Mouse (Mus musculus) lung, embryonic 16.5 days (tissue): ENCODE measurements around the gene Gm44965. TPM values are rescaled to one million over a fixed set of nuclear protein-coding genes. Genes with fewer than 3 reads are reported as not detected.
A peak's percentile ranks its signal among the peaks of the same experiment; 100 is the strongest.

Experiments
- ATAC-seq: fragments of 200-750 bp; cut with Nextera tagmentation; 2 replicates; pipeline ENCODE4 v1.8.0; 2017; ENCODE audit warnings: low read depth, mild to moderate bottlenecking, moderate library complexity
- H3K27ac ChIP-seq: fragments of 300-500 bp; sonication (generic); 2 replicates; pipeline ENCODE4 v1.5.1; 2014; ENCODE audit warnings: mild to moderate bottlenecking, control low read depth, low read length
- H3K27me3 ChIP-seq: fragments of 300-500 bp; sonication (generic); 2 replicates; pipeline ENCODE4 v1.6.1; 2014; ENCODE audit warnings: low read depth, low read length, mixed read lengths; ENCODE audit not compliant: control insufficient read depth, insufficient read depth
- H3K36me3 ChIP-seq: fragments of 300-500 bp; sonication (generic); 2 replicates; pipeline ENCODE4 v1.6.1; 2014; ENCODE audit warnings: low read length; ENCODE audit not compliant: control insufficient read depth, insufficient read depth
- H3K4me1 ChIP-seq: fragments of 300-500 bp; sonication (generic); replicated peaks from 2 replicates; pipeline ENCODE4 v1.6.1; 2014; ENCODE audit warnings: low read length, mixed read lengths; ENCODE audit not compliant: control insufficient read depth, insufficient read depth
- H3K4me2 ChIP-seq: fragments of 300-500 bp; sonication (generic); 2 replicates; pipeline ENCODE4 v1.6.1; 2014; ENCODE audit warnings: low read depth, low read length, control low read depth
- H3K4me3 ChIP-seq: fragments of 300-500 bp; sonication (generic); 2 replicates; pipeline ENCODE4 v1.5.1; 2014; ENCODE audit warnings: mild to moderate bottlenecking, low read length, control low read depth
- H3K9ac ChIP-seq: fragments of 300-500 bp; sonication (generic); 2 replicates; pipeline ENCODE4 v1.6.1; 2014; ENCODE audit warnings: low read length, control low read depth
- H3K9me3 ChIP-seq: fragments of 300-500 bp; sonication (generic); 2 replicates; pipeline ENCODE4 v1.6.1; 2016; ENCODE audit warnings: low read length; ENCODE audit not compliant: control insufficient read depth
- WGBS: fragments of 180-500 bp; shearing (Covaris S2); extraction: QIAGEN DNeasy Blood & Tissue Kit; methylation state at CpG from one replicate; pipeline ENCODE4 v1.1.7; 2014; 5-methylcytosine and 5-hydroxymethylcytosine counted together
- polyA plus RNA-seq: library from polyadenylated mRNA; unstranded; fragments of >200 nt; fragmentation: Nextera tagmentation; extraction: Ambion mirVana; gene quantifications from 2 replicates; pipeline ENCODE4 v1.2.1, GENCODE M21; 2015

Gm44965 gene
- polyA plus RNA-seq, 1 experiment from 2014 or later: not detected

DNA sequence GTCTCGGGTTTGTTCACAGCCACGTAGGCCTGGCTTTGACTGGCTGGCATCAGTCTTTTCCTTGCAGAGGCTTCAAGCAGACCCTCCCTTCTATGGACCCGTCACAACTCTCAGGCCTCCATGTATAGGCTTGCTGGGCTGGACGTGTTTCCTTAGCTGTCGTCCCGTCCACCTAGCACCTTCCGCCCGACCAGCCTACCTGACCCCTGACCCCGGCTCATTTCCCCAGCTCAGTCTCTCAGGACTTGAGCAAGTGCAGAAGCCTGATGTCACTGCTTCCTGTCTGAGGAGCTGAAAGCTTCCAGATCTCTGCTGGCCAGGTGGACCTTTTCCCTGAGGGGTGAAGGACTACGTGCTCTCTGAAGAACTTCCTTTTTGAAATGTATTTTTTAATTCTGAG is 20.5 kb upstream of the Gm44965 start:
- no peak overlapping the region; the same call in 1 of the 2 replicates for H3K9ac ChIP-seq
- peaks cover 20% of the 10 kb centered on the region for H3K4me1 ChIP-seq
- H3K4me3 ChIP-seq: no peak overlapping the region
- no peaks in the 10 kb centered on the region for H3K27me3 ChIP-seq
- H3K36me3 ChIP-seq: no peaks in the 10 kb centered on the region
- no peak overlapping the region for H3K4me2 ChIP-seq
- no peaks in the 10 kb centered on the region; the same call in 1 of the 2 replicates for H3K9me3 ChIP-seq
- 42% methylated on average over 10 of the region's 10 CpGs for WGBS
- H3K27ac ChIP-seq: peak overlapping the region; percentile 64
- no peak for ATAC-seq

DNA sequence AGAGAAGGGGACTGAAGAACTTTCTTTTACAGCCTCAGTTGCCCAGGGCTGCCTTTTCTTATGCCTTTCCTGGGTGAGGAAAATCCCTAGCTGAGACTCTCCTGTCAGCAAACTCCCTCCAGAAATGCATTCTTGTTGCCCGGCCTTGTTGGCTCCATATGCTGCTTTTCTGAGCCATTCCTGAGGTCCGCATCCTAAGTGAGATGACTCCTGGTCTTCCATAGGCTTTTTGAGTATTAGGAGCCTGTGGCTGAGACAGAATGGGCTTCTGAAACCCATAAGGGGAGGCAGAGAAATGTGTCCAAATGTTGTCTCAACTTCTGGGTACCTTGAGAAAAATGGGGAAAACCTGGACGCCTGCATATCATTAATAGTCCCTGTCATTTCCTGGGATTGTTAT is 19.8 kb upstream of the Gm44965 start:
- Histone ChIP-seq H3K27me3 (no peaks in the 10 kb centered on the region), H3K9me3 (no peaks in the 10 kb centered on the region; the same call in 1 of the 2 replicates), H3K27ac (no peak overlapping the region), H3K4me1 (peaks cover 17% of the 10 kb centered on the region; the same call in 1 of the 2 replicates), H3K9ac (no peak overlapping the region), H3K36me3 (no peaks in the 10 kb centered on the region), H3K4me3 (no peak overlapping the region), H3K4me2 (no peak overlapping the region)
- WGBS: 62% methylated on average over 3 of the region's 3 CpGs
- ATAC-seq: no peak

DNA sequence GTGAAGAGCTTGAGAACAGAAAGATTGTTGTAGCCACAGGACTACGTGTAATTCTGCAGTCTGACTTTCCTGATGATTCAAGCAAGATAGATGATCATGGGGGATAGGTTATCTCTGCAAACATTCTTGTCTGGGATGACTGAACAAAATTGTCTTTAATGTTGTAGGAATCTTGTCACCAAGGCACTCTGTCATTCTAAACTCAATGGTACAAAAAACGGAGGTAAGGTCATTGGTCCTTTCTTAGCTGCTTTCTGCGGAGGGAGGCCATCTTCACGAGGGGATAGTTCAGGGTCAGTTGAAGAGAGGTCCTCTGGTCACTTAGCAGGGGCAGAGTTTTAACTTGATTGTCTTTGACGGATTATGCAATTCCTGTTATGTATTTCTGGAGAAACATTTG is 15.0 kb upstream of the Gm44965 start:
- peaks cover 6% of the 10 kb centered on the region; the same call in 1 of the 2 replicates for H3K4me1 ChIP-seq
- no peaks in the 10 kb centered on the region for H3K9me3 ChIP-seq
- no peak for ATAC-seq
- H3K27ac ChIP-seq: peak overlapping the region; percentile 90
- no peak overlapping the region for H3K4me3 ChIP-seq
- H3K27me3 ChIP-seq: no peaks in the 10 kb centered on the region
- no peaks in the 10 kb centered on the region for H3K36me3 ChIP-seq
- no peak overlapping the region for H3K9ac ChIP-seq
- peak overlapping the region; percentile 33; the same call in 1 of the 2 replicates for H3K4me2 ChIP-seq
- 17% methylated on average over 5 of the region's 5 CpGs for WGBS

DNA sequence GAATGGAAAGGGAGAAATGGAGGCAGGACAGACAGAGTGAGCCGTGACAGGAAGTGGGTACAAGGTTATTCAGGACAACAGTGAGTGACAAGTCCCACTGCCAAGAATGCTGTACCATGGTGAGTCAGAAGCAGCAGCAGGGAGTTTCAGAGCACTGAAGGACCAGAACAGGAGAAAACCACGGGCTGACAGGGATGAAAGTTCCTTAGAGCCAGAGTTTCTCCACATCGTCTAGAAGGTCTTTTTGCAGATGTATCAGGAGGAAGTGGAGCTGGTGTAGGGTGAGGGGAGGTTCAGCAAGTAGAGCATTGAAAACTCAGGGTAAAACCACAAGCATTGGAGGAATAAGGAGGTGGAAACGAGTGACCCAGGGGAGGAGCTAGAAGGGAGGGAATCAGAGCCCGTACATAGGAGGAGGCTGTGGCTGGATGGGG is 14.5 kb upstream of the Gm44965 start:
- H3K4me1 ChIP-seq: peaks cover 6% of the 10 kb centered on the region; the same call in 1 of the 2 replicates
- no peaks in the 10 kb centered on the region for H3K36me3 ChIP-seq
- 15% methylated on average over 5 of the region's 5 CpGs for WGBS
- H3K9ac ChIP-seq: peak overlapping the region; percentile 36
- H3K4me2 ChIP-seq: peak overlapping the region; percentile 33; the same call in 1 of the 2 replicates
- peak overlapping the region; percentile 90 for H3K27ac ChIP-seq
- H3K27me3 ChIP-seq: no peaks in the 10 kb centered on the region
- ATAC-seq: peak; percentile 85
- no peaks in the 10 kb centered on the region for H3K9me3 ChIP-seq
- no peak overlapping the region for H3K4me3 ChIP-seq

DNA sequence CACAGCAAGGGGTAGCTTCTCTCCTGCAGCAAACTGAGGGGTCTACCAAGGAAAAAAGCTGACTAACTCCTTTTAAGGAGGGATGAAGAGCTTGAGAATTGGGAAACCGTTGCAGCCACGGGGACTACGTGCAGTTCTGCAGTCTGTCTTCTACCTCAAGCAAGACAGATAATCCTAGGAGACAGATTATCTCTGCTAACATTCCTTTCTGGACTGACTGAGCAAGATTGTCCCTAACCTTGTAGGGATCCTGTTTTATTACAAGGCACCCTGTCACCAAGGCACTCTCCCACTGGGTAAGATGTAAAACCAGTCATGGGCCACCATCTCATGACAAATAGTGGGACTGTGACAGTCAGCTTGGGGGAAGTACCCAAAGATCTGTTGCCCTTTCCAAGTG is 12.5 kb upstream of the Gm44965 start:
- Histone ChIP-seq H3K4me3 (no peak overlapping the region), H3K4me1 (peaks cover 6% of the 10 kb centered on the region; the same call in 1 of the 2 replicates), H3K9ac (no peak overlapping the region), H3K36me3 (no peaks in the 10 kb centered on the region), H3K27ac (no peak overlapping the region), H3K9me3 (no peaks in the 10 kb centered on the region), H3K4me2 (no peak overlapping the region), H3K27me3 (no peaks in the 10 kb centered on the region)
- no peak for ATAC-seq
- 40% methylated on average over 3 of the region's 3 CpGs for WGBS

DNA sequence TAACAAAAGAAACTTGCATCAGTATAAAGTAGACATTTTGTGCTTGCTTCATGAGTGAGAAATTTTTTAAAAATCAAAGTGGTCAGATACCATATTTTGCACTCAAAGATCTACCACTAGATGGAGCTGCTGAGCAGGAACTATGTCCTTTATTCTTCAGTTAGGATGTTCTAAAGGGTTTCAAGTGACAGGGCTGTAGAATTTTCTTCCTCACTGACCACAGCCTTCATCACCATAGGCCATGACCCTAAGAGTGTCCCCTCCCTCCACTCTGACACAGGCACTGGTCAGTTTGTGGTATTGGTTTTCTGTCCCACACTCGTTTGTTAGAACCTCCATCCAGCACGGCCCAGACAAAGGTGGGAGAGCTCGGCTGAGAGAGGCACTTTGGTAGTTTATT is 11.7 kb upstream of the Gm44965 start:
- no peak for ATAC-seq
- H3K4me3 ChIP-seq: no peak overlapping the region
- H3K9ac ChIP-seq: no peak overlapping the region
- H3K27ac ChIP-seq: no peak overlapping the region
- no peaks in the 10 kb centered on the region for H3K27me3 ChIP-seq
- H3K4me1 ChIP-seq: peaks cover 6% of the 10 kb centered on the region; the same call in 1 of the 2 replicates
- 68% methylated on average over 3 of the region's 3 CpGs for WGBS
- H3K4me2 ChIP-seq: no peak overlapping the region
- no peaks in the 10 kb centered on the region for H3K9me3 ChIP-seq
- no peaks in the 10 kb centered on the region for H3K36me3 ChIP-seq

DNA sequence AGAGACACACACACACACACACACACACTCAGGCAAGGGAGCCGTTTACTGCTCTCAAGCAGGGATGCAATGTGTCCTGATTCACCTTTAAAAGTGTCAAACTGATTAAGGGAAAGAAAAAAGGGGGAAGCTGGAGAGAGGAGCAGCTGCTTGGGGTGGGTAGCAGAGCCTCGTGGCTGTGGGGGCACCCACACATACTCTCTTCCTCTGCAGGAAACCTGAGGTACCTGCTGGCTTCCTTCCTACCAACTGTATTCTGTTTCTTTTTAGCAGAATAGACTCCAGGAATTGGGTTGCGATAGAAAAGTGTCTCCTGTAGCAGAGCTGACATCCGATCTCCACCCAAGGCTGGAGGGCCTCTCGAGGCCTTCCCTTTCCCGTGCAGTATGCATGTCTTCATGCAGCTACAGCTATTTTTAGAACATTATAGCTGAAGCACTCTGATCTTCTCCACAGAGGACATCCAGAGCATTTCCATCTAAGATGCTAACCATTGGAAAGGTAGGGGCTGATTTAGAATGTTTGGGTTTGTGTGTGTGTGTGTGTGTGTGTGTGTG is 4.5 kb upstream of the Gm44965 start, which contains the start of gene Gm45021:
TSS of gene Gm45021 (plus strand) at position 417 of the 557 bp plus-strand sequence.
- Histone ChIP-seq H3K36me3 (no peaks in the 10 kb centered on the region), H3K9ac (0 out of 2 replicates have a peak within 1 kb of the TSS, but pooled peaks have one; percentile 19), H3K4me3 (no peak within 1 kb of the TSS), H3K4me2 (no peak within 1 kb of the TSS), H3K9me3 (no peaks in the 10 kb centered on the region), H3K27me3 (no peaks in the 10 kb centered on the region), H3K4me1 (peaks cover 5% of the 10 kb centered on the region), H3K27ac (no peak within 1 kb of the TSS)
- ATAC-seq: no peak
- 14% methylated on average over 6 of the region's 6 CpGs for WGBS

DNA sequence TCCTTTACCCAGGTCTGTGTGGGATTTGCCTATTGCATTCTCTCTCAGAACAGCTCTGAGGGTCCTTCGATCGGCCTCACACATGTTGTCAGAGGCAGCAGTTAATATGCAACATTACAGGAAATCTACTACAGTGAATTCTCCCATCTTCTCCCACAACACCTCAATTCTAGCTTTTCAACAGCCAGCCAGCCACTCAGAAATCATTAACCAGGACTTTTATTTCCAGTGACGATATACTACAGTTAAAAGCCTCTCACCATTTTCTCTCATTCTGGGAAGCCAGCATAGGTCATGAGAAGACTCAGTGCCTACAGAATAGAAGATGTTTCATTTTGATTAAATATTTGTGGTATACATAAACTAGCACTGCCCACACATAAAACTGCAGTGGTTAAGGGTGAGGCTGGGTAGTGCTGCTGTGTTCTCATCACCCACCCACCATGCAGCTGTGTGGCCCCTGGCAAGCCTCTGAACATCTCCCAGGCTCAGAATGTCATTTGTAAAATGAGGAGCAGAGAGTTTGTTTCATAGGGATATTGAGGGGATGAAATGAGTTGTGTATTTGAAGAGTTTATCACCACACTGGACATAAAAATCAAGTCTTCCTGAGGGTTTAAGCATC is 2.4 kb upstream of the Gm44965 start:
- no peak for ATAC-seq
- 85% methylated on average over 3 of the region's 3 CpGs for WGBS
- no peak overlapping the region for H3K9ac ChIP-seq

DNA sequence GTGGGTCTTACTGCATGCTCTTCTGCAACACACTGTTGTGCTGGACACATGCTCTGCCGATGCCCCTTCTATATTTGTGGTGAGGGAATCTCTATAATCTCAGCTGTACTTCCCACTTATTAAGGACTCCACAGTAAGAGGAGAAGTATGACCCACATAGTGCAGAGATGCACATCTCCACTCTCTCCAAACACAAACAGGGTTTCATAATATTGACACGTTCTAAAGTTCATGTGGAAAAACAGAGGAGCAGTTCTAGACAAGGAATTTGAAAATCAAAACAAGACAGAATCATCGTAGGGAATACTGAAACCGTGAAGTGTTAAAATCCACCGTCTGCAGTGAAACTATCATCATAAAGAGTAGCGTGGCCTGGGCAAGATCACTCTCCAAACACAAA is 1.9 kb upstream of the Gm44965 start:
- 86% methylated on average over 6 of the region's 6 CpGs for WGBS
- H3K27ac ChIP-seq: no peak overlapping the region
- peaks cover 15% of the 10 kb centered on the region for H3K4me1 ChIP-seq
- peaks cover 13% of the 10 kb centered on the region for H3K9me3 ChIP-seq
- H3K27me3 ChIP-seq: no peaks in the 10 kb centered on the region
- no peak overlapping the region for H3K9ac ChIP-seq
- peaks cover 12% of the 10 kb centered on the region for H3K36me3 ChIP-seq
- H3K4me3 ChIP-seq: no peak overlapping the region
- ATAC-seq: no peak
- H3K4me2 ChIP-seq: no peak overlapping the region

More for the DNA sequence above, 2.4 kb upstream of the Gm44965 start:
- no peak overlapping the region for H3K4me3 ChIP-seq
- H3K27me3 ChIP-seq: no peaks in the 10 kb centered on the region
- peaks cover 7% of the 10 kb centered on the region for H3K36me3 ChIP-seq
- H3K9me3 ChIP-seq: peaks cover 8% of the 10 kb centered on the region
- H3K27ac ChIP-seq: no peak overlapping the region
- H3K4me1 ChIP-seq: peaks cover 15% of the 10 kb centered on the region
- no peak overlapping the region for H3K4me2 ChIP-seq
